Comparison of ENCODE assay signal across 23 mouse cellular contexts in the genomic region with DNA sequence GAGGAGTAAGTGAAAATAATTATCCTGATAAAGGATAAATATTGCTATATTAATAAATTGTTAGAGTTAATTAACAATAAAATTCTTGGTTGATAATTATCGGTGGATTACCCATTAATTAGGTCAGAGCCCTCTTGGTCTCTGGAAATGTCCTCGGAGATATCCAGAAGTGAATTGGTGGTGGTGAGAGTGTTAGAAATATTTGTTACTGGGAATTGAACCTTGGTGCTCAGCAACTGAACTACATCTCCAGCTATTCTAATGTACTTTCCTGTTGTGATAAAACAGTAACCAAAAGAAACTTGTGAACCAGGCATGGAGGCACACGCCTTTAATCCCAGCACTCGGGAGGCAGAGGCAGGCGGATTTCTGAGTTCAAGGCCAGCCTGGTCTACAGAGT. TPM values are rescaled to one million over a fixed set of nuclear protein-coding genes. Genes with fewer than 3 reads are reported as not detected.
"Had no signal": no experiment of that assay in that cellular context is flagged by ENCODE, and none has a peak within 500 bp of the region (broad histone marks: within the 10 kb centered on the region; RNA-seq: fewer than 3 reads in every experiment).

No protein-coding gene starts in this region.

- H3K9ac ChIP-seq: neural tube, embryonic 15.5 days; stomach, embryonic 15.5 days had no signal

- DNase-seq: retina, postnatal 1 day; right cerebral cortex, adult 18-20 months; right cerebral cortex, postnatal 14 days; right cerebral cortex, postnatal 25 days; right cerebral cortex, postnatal 4 days; spleen, adult 18-20 months; thymus, adult 18-20 months; thymus, adult 2 months; thymus, postnatal 14 days; thymus, postnatal 25 days; thymus, postnatal 36 days; thymus, postnatal 4 days had no signal

- H3K4me1 ChIP-seq: neural tube, embryonic 15.5 days; stomach, embryonic 15.5 days had no signal

- H3K4me3 ChIP-seq: neural tube, embryonic 15.5 days; stomach, embryonic 15.5 days had no signal

- H3K27me3 ChIP-seq: neural tube, embryonic 15.5 days; stomach, embryonic 15.5 days had no signal

- H3K27ac ChIP-seq: neural tube, embryonic 15.5 days; stomach, embryonic 15.5 days; stomach, postnatal 0 days had no signal

- H3K36me3 ChIP-seq: neural tube, embryonic 15.5 days; stomach, embryonic 15.5 days had no signal

- H3K4me2 ChIP-seq: neural tube, embryonic 15.5 days; stomach, embryonic 15.5 days had no signal

- H3K9me3 ChIP-seq: neural tube, embryonic 15.5 days; stomach, embryonic 15.5 days had no signal

RNA-seq across cellular contexts. Expression of a gene that starts 27.5 kb away (rescaled TPM):
- polyA plus RNA-seq: neural tube, embryonic 14.5 days; neural tube, embryonic 15.5 days; small intestine, adult 2 months; spleen, adult 2 months; stomach, embryonic 14.5 days; stomach, embryonic 15.5 days; stomach, embryonic 16.5 days; stomach, postnatal 0 days; thymus, adult 2 months; thymus, postnatal 0 days; urinary bladder, adult 2 months had no signal

RNA-seq across cellular contexts. Expression of a gene that starts 59.2 kb away (rescaled TPM):
- total RNA-seq: neutrophil, adult 5-6 weeks had no signal
- polyA plus RNA-seq: neural tube, embryonic 14.5 days; neural tube, embryonic 15.5 days; small intestine, adult 2 months; spleen, adult 2 months; stomach, embryonic 14.5 days; stomach, embryonic 15.5 days; stomach, embryonic 16.5 days; stomach, postnatal 0 days; thymus, adult 2 months; thymus, postnatal 0 days; urinary bladder, adult 2 months had no signal

RNA-seq across cellular contexts. Expression of a gene that starts 59.4 kb away (rescaled TPM):
- total RNA-seq: neutrophil, adult 5-6 weeks had no signal
- polyA plus RNA-seq: neural tube, embryonic 14.5 days; neural tube, embryonic 15.5 days; small intestine, adult 2 months; spleen, adult 2 months; stomach, embryonic 14.5 days; stomach, embryonic 15.5 days; stomach, embryonic 16.5 days; stomach, postnatal 0 days; thymus, adult 2 months; thymus, postnatal 0 days; urinary bladder, adult 2 months had no signal
